Mouse (Mus musculus): ENCODE data around the gene Reep1.

GRCm38 (mm10) chr6:71791771-71792170 is 84.4 kb downstream of the Reep1 start:
- TF ChIP-seq CTCF (IDR thresholded peaks at IDR 0.05) = no peak
- no peak for TF ChIP-seq EP300 (IDR thresholded peaks at IDR 0.05)

Data from lung, postnatal 0 days (tissue).